Mouse (Mus musculus) ES-E14 (cell line): ENCODE measurements around the gene Plcd1. TPM values are rescaled to one million over a fixed set of nuclear protein-coding genes. Genes with fewer than 3 reads are reported as not detected.

ENCODE experiments used
- DNase-seq: peaks from one replicate; pipeline ENCODE4 v3.0.0-alpha.2; 2013; ENCODE audit warnings: low read depth, low spot score
- H3K27ac ChIP-seq: 2 replicates; pipeline ENCODE4 v1.5.1; 2012; ENCODE audit warnings: low read depth, mild to moderate bottlenecking, low read length, moderate library complexity, mixed read lengths; ENCODE audit not compliant: poor library complexity, insufficient read depth, severe bottlenecking
- H3K36me3 ChIP-seq: 2 replicates; pipeline ENCODE4 v1.6.1; 2012; ENCODE audit warnings: mild to moderate bottlenecking, low read length, moderate library complexity, mixed read lengths; ENCODE audit not compliant: control insufficient read depth, poor library complexity, insufficient read depth, severe bottlenecking
- H3K4me1 ChIP-seq, 2 experiments: fragments of 150-350 bp in 1 of 2; sonication (generic) in 1 of 2; 2 replicates each; pipeline ENCODE4 v1.6.1; 2012; ENCODE audit warnings: low read length in 2 of 2, mild to moderate bottlenecking in 1 of 2, mixed read lengths in 1 of 2; ENCODE audit not compliant: control insufficient read depth in 2 of 2, insufficient read depth in 2 of 2, poor library complexity in 1 of 2
- H3K4me3 ChIP-seq, 2 experiments: fragments of 150-350 bp in 1 of 2; sonication (generic) in 1 of 2; 2 replicates each; pipeline ENCODE4 v1.5.1; 2012; ENCODE audit warnings: low read length in 2 of 2, low read depth in 1 of 2, mild to moderate bottlenecking in 1 of 2, mixed read lengths in 1 of 2; ENCODE audit not compliant: insufficient read depth in 1 of 2, poor library complexity in 1 of 2, severe bottlenecking in 1 of 2
- H3K9ac ChIP-seq: 2 replicates; pipeline ENCODE4 v1.6.1; 2012; ENCODE audit warnings: low read depth, mild to moderate bottlenecking, low read length, mixed read lengths; ENCODE audit not compliant: poor library complexity, insufficient read depth, severe bottlenecking
- H3K9me3 ChIP-seq: fragments of 150-350 bp; sonication (generic); 2 replicates; pipeline ENCODE4 v1.6.1; 2012; ENCODE audit warnings: low read depth, mild to moderate bottlenecking, low read length; ENCODE audit not compliant: control insufficient read depth, insufficient read depth
- CHD2 ChIP-seq: IDR thresholded peaks from 2 replicates; pipeline ENCODE4 v1.6.1; 2014; ENCODE audit warnings: mild to moderate bottlenecking, low read depth, low read length, inconsistent platforms
- HCFC1 ChIP-seq: IDR thresholded peaks from 2 replicates; pipeline ENCODE4 v1.6.1; 2012; ENCODE audit warnings: low read length, inconsistent platforms, borderline replicate concordance; ENCODE audit not compliant: insufficient read depth
- MAFK ChIP-seq: IDR thresholded peaks from 2 replicates; pipeline ENCODE4 v1.6.1; 2014; ENCODE audit warnings: mild to moderate bottlenecking, low read depth, low read length, inconsistent platforms; ENCODE audit not compliant: insufficient read depth
- ZC3H11A ChIP-seq: IDR thresholded peaks from 2 replicates; pipeline ENCODE4 v1.6.1; 2012; ENCODE audit warnings: low read depth, mild to moderate bottlenecking, inconsistent platforms, low read length, borderline replicate concordance
- ZNF384 ChIP-seq: IDR thresholded peaks from 2 replicates; pipeline ENCODE4 v1.6.1; 2012; ENCODE audit warnings: low read depth, low read length, inconsistent platforms
- in situ Hi-C, 2 experiments: fragments of 600-800 bp; cut with MboI; formaldehyde crosslinking; loops; one replicate each; pipeline ENCODE4 v1.15.1; 2025; ENCODE audit warnings: low sequenced_read_pairs in 2 of 2, inconsistent platforms in 1 of 2; ENCODE audit not compliant: unreplicated experiment in 2 of 2
- total RNA-seq: library from RNA; depleted of rRNA; stranded (reverse); fragments of 300-350 nt; gene quantifications from 2 replicates; pipeline ENCODE4 v1.2.3, GENCODE M21; 2012

Plcd1 gene
- total RNA-seq, 1 experiment: 13.1 TPM

DNA sequence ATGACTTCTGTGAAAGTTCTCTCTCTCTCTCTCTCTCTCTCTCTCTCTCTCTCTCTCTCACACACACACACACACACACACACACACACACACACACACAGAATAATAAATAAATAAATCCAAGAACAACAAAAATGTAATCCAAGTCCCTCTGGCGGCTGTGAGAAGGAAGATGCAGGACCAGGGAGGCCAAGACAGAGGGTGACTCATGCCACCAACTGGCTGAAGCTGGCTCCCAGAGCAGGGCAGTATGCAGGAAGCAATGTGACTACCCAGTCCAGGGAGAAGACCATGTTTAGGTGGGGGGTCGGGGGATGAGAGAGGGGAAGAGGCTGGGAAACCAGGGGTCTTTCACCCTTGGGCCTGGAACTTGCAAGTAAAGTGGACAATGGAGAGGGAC lies 42.1 kb downstream of the Plcd1 start:
- no peak overlapping the region for H3K27ac ChIP-seq
- TF ChIP-seq ZC3H11A: no peak
- TF ChIP-seq ZNF384: no peak
- TF ChIP-seq HCFC1: no peak
- no peak for TF ChIP-seq MAFK
- TF ChIP-seq CHD2: no peak
- in situ Hi-C loops: no loop called here
- peaks cover 3 to 39% of the 10 kb centered on the region in 2 experiments; a peak in 3 of 4 replicates for H3K4me1 ChIP-seq
- H3K9me3 ChIP-seq: no peaks in the 10 kb centered on the region
- H3K4me3 ChIP-seq: no peak overlapping the region
- H3K9ac ChIP-seq: no peak overlapping the region
- DNase-seq: no peak
- no peaks in the 10 kb centered on the region for H3K36me3 ChIP-seq

DNA sequence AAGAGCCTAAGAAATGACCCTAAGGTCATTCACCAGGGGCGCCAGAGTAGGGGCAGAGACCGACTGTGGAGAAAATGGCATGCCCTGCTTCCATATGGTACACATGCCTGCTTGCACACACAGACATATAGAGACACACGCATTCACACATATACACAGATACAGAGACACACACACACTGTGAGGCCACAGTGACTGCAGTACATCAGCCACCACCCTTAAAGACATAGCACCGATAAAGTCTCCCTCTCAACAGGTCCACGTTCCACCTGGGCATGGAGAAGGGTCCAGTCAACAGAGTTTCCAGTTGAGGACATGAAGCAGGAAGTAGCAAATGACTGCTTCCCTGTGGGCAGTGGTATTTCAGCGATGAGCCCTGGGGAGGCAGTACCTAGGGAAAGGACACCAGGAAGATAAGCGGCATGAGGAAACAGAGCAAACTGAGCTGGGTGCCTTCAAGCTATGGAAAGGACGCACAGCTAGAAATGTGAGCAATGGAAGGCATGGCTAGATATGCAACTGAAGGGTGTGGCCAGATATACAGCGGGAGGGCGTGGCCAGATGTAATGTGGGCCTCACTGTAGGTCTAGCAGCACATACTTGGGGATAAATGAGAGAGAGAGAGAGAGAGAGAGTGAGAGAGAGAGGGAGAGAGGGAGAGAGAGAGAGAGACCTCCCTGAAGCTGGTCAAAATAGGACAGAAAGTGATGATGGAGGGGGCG lies 45.0 kb downstream of the Plcd1 start:
- TF ChIP-seq HCFC1: no peak
- no peak for TF ChIP-seq ZC3H11A
- no peak for TF ChIP-seq ZNF384
- TF ChIP-seq CHD2: no peak
- no peak for TF ChIP-seq MAFK
- no peak overlapping the region for H3K27ac ChIP-seq
- no peaks in the 10 kb centered on the region for H3K9me3 ChIP-seq
- H3K4me3 ChIP-seq: no peak overlapping the region
- H3K4me1 ChIP-seq: peaks cover 0 to 13% of the 10 kb centered on the region in 2 experiments; a peak in 2 of 4 replicates
- in situ Hi-C loops: no loop called here
- H3K36me3 ChIP-seq: no peaks in the 10 kb centered on the region
- H3K9ac ChIP-seq: no peak overlapping the region
- no peak for DNase-seq

DNA sequence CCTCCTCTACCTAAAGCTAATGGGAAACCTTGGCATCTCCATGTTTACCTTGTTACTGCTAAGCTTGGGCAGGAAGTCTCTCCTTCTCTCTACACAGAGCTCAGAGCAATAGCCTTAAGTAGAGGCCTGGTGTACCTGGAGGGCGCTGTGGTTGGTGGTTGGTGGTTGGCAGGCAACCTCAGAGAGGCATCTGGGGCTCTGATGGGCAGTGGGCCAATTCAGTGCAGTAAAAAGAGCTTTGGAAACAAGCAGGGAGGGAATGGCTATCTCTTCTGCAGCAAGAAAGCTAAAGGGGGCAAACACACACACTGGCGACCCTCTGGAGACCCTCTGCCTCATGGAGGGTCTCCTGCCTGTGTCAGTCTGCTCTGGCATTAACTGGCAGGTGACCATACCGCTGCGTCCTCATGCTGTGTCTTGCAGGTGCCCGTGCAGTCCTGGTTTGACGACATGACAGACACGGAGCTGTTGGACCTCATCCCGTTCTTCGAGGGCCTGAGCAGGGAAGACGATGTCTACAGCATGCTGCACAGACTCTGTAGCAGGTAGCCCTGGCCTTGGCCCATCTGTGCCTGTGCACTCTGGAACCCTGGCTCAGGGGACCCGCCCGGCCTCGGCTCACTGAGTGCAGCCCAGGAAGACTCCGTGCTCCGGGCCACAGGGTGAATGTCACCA lies 53.1 kb downstream of the Plcd1 start:
- no peaks in the 10 kb centered on the region for H3K9me3 ChIP-seq
- H3K4me1 ChIP-seq: peaks cover 0 to 2% of the 10 kb centered on the region in 2 experiments; a peak in 1 of 4 replicates
- H3K9ac ChIP-seq: no peak overlapping the region
- DNase-seq: no peak
- in situ Hi-C loops: no loop called here
- H3K36me3 ChIP-seq: no peaks in the 10 kb centered on the region
- H3K27ac ChIP-seq: no peak overlapping the region; the same call in 1 of the 2 replicates
- H3K4me3 ChIP-seq: no peak overlapping the region
- TF ChIP-seq ZNF384 (no peak), HCFC1 (no peak), CHD2 (no peak), ZC3H11A (no peak), MAFK (no peak)

DNA sequence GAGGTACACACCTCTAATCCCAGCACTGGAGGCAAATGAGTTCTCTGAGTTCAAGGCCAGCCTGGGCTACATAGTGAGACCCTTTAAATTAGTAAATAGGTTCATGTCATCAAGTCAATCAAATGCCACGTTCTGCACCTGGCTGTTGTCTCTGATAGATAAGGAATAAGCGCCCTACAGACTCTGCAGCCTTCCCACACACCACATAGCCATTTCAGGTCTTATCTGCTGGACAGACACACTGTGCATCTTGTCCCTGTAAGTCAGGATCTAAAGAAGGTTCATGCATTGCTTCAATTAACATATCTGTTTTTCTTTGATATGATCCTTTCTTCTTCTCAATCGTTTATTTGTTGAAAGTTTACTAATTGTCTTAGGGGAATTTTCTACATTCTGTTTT lies 54.7 kb downstream of the Plcd1 start:
- peaks cover 0 to 2% of the 10 kb centered on the region in 2 experiments; a peak in 1 of 4 replicates for H3K4me1 ChIP-seq
- in situ Hi-C loops: no loop called here
- H3K9me3 ChIP-seq: no peaks in the 10 kb centered on the region
- DNase-seq: no peak
- TF ChIP-seq HCFC1 (no peak), ZC3H11A (no peak), MAFK (no peak), ZNF384 (no peak), CHD2 (no peak)
- no peak overlapping the region for H3K27ac ChIP-seq
- no peak overlapping the region for H3K4me3 ChIP-seq
- H3K36me3 ChIP-seq: no peaks in the 10 kb centered on the region
- H3K9ac ChIP-seq: no peak overlapping the region
